ENCODE assay signal across 8 mouse cellular contexts in genomic region chr13:69691074-69691473, GRCm38 (mm10). TPM values are rescaled to one million over a fixed set of nuclear protein-coding genes. Genes with fewer than 3 reads are reported as not detected.
A peak's percentile ranks its signal among the peaks of the same experiment; 100 is the strongest.
DNase-seq lines count a peak whose midpoint lies in the region; ATAC-seq lines count a peak whose summit lies in the region.

No protein-coding gene starts in this region.

- no peak overlapping the region for H3K27ac ChIP-seq in limb, embryonic 11.5 days (replicated peaks; ENCODE audit: low read depth, low read length)

- H3K9ac ChIP-seq in limb, embryonic 11.5 days (ENCODE audit: low read length): no peak overlapping the region

- no peaks in the 10 kb centered on the region for H3K9me3 ChIP-seq in limb, embryonic 11.5 days (ENCODE audit: control insufficient read depth, low read length)

- H3K4me2 ChIP-seq in limb, embryonic 11.5 days (ENCODE audit: low read depth, severe bottlenecking): no peak overlapping the region

- 0 out of 2 replicates have a peak, but pooled peaks have one; percentile 26 for ATAC-seq in limb, embryonic 11.5 days (ENCODE audit: insufficient number of reproducible peaks, low FRiP score, low TSS enrichment, low read depth)
- no peak for ATAC-seq in megakaryocyte, adult 5-6 weeks (ENCODE audit: poor library complexity, severe bottlenecking)

- 32% methylated on average over 7 of the region's 7 CpGs for WGBS in limb, embryonic 11.5 days

- peak; percentile 68 for DNase-seq in layer of hippocampus, adult 11-12 months (ENCODE audit: low spot score)
- no peak for DNase-seq in layer of hippocampus, adult 9-11 months
- peak; percentile 60 for DNase-seq in R1 (ENCODE audit: low read depth, low spot score)
- DNase-seq in cerebellum, adult 11-12 months: peak; percentile 21
- peak; percentile 60 to 66 for DNase-seq in frontal cortex, postnatal 25 days (ENCODE audit: low spot score in 2 of 2)
- DNase-seq in limb, embryonic 11.5 days (ENCODE audit: low spot score): peak; percentile 73
- peak; percentile 59 for DNase-seq in right cerebral cortex, adult 18-20 months

- no peak overlapping the region for H3K4me3 ChIP-seq in limb, embryonic 11.5 days (ENCODE audit: low read depth, low read length)

- no peaks in the 10 kb centered on the region for H3K27me3 ChIP-seq in limb, embryonic 11.5 days (ENCODE audit: control insufficient read depth, insufficient read depth, low read length)

- H3K4me1 ChIP-seq in limb, embryonic 11.5 days (ENCODE audit: control insufficient read depth, insufficient read depth, low read length): no peaks in the 10 kb centered on the region

- H3K36me3 ChIP-seq in limb, embryonic 11.5 days (ENCODE audit: control insufficient read depth, insufficient read depth, low read length): no peaks in the 10 kb centered on the region

RNA-seq across cellular contexts. Expression of gene Ube2ql1, which starts 48.6 kb away (rescaled TPM):
- polyA plus RNA-seq in limb, embryonic 11.5 days (2014; fragmentation: Nextera tagmentation; extraction: Ambion mirVana): 1.7 and 1.8 TPM in 2 replicates
- not detected in 2 replicates for total RNA-seq in megakaryocyte, adult 5-6 weeks (2015)
- not detected in 2 replicates for total RNA-seq in megakaryocyte, adult 5-6 weeks (2017)
